Mouse (Mus musculus) forebrain, embryonic 10.5 days (tissue): ENCODE data around the gene 7530416G11Rik. TPM values are rescaled to one million over a fixed set of nuclear protein-coding genes. Genes with fewer than 3 reads are reported as not detected.
A peak's percentile ranks its signal among the peaks of the same experiment; 100 is the strongest.

Source experiments
- DNase-seq: peaks from one replicate; pipeline ENCODE4 v3.0.0-alpha.2; 2017; ENCODE audit warnings: low spot score; ENCODE audit errors: extremely low spot score
- H3K27ac ChIP-seq: fragments of 300-500 bp; sonication (generic); 2 replicates; pipeline ENCODE4 v1.5.1; 2016; ENCODE audit warnings: mild to moderate bottlenecking
- H3K27me3 ChIP-seq: fragments of 300-500 bp; sonication (generic); 2 replicates; pipeline ENCODE4 v1.6.1; 2016; ENCODE audit warnings: mild to moderate bottlenecking; ENCODE audit not compliant: poor library complexity, severe bottlenecking
- H3K36me3 ChIP-seq: fragments of 300-500 bp; sonication (generic); replicated peaks from 2 replicates; pipeline ENCODE4 v1.6.1; 2016; ENCODE audit warnings: mild to moderate bottlenecking, moderate library complexity
- H3K4me1 ChIP-seq: fragments of 300-500 bp; sonication (generic); 2 replicates; pipeline ENCODE4 v1.6.1; 2016
- H3K4me3 ChIP-seq: fragments of 300-500 bp; sonication (generic); 2 replicates; pipeline ENCODE4 v1.5.1; 2016; ENCODE audit warnings: mild to moderate bottlenecking, moderate library complexity
- H3K9me3 ChIP-seq: fragments of 300-500 bp; sonication (generic); 2 replicates; pipeline ENCODE4 v1.6.1; 2016; ENCODE audit warnings: mild to moderate bottlenecking, moderate library complexity
- WGBS: fragments of 180-500 bp; shearing (Covaris S2); methylation state at CpG from one replicate; pipeline ENCODE4 v1.1.7; 2016; 5-methylcytosine and 5-hydroxymethylcytosine counted together
- polyA plus RNA-seq: library from polyadenylated mRNA; unstranded; fragments of >200 nt; fragmentation: Nextera tagmentation; extraction: Ambion mirVana; gene quantifications from 2 replicates; pipeline ENCODE4 v1.2.1, GENCODE M21; 2016

7530416G11Rik gene
- polyA plus RNA-seq = not detected in 2 replicates

- no peak for DNase-seq
- H3K4me1 ChIP-seq = peaks cover 62% of the 10 kb centered on the region
- no peaks in the 10 kb centered on the region for H3K9me3 ChIP-seq
- H3K4me3 ChIP-seq = no peak within 1 kb of the TSS
- WGBS = 89% methylated on average over 8 of the region's 8 CpGs
- H3K27ac ChIP-seq = peak within 1 kb of the TSS; percentile 64
- H3K27me3 ChIP-seq = peaks cover 14% of the 10 kb centered on the region
- no peaks in the 10 kb centered on the region for H3K36me3 ChIP-seq
Observed at GRCm38 (mm10) chr15:85503127-85503526, at the start of gene 7530416G11Rik. TSS of gene 7530416G11Rik (minus strand) at chr15:85503227.

GRCm38 (mm10) chr15:85546500-85546899 lies 43.5 kb upstream of the 7530416G11Rik start:
- Histone ChIP-seq H3K9me3 (no peaks in the 10 kb centered on the region), H3K27me3 (no peaks in the 10 kb centered on the region), H3K36me3 (peaks cover 88% of the 10 kb centered on the region), H3K4me1 (peaks cover 56% of the 10 kb centered on the region), H3K4me3 (no peak overlapping the region), H3K27ac (no peak overlapping the region)
- WGBS = 89% methylated on average over 4 of the region's 4 CpGs
- no peak for DNase-seq

- peaks cover 52% of the 10 kb centered on the region for H3K4me1 ChIP-seq
- DNase-seq = no peak
- peak overlapping the region; percentile 31; the same call in 1 of the 2 replicates for H3K27ac ChIP-seq
- no peak overlapping the region for H3K4me3 ChIP-seq
- H3K27me3 ChIP-seq = no peaks in the 10 kb centered on the region
- H3K36me3 ChIP-seq = peaks cover 91% of the 10 kb centered on the region
- 84% methylated on average over 5 of the region's 5 CpGs for WGBS
- H3K9me3 ChIP-seq = no peaks in the 10 kb centered on the region
Observed at GRCm38 (mm10) chr15:85545369-85545768, 42.3 kb upstream of the 7530416G11Rik start.

- Histone ChIP-seq H3K4me3 (no peak overlapping the region), H3K36me3 (peaks cover 99% of the 10 kb centered on the region), H3K27me3 (peaks cover 13% of the 10 kb centered on the region; the same call in 1 of the 2 replicates), H3K9me3 (no peaks in the 10 kb centered on the region), H3K27ac (0 out of 2 replicates have a peak overlapping the region, but pooled peaks have one; percentile 8), H3K4me1 (peaks cover 43% of the 10 kb centered on the region)
- WGBS = 79% methylated on average over 11 of the region's 11 CpGs
- no peak for DNase-seq
Observed at GRCm38 (mm10) chr15:85538170-85538569, 35.1 kb upstream of the 7530416G11Rik start.

- 86% methylated on average over 25 of the region's 25 CpGs for WGBS
- Histone ChIP-seq H3K4me3 (no peak overlapping the region), H3K4me1 (peaks cover 35% of the 10 kb centered on the region), H3K27me3 (peaks cover 13% of the 10 kb centered on the region; the same call in 1 of the 2 replicates), H3K27ac (0 out of 2 replicates have a peak overlapping the region, but pooled peaks have one; percentile 0), H3K9me3 (no peaks in the 10 kb centered on the region), H3K36me3 (peaks cover 91% of the 10 kb centered on the region)
- DNase-seq = no peak
Observed at GRCm38 (mm10) chr15:85537151-85537550, 34.1 kb upstream of the 7530416G11Rik start.

GRCm38 (mm10) chr15:85534646-85535045 lies 31.6 kb upstream of the 7530416G11Rik start:
- Histone ChIP-seq H3K9me3 (no peaks in the 10 kb centered on the region), H3K36me3 (peaks cover 66% of the 10 kb centered on the region), H3K27ac (peak overlapping the region; percentile 48; the same call in 1 of the 2 replicates), H3K27me3 (peaks cover 13% of the 10 kb centered on the region; the same call in 1 of the 2 replicates), H3K4me1 (peaks cover 50% of the 10 kb centered on the region), H3K4me3 (no peak overlapping the region)
- DNase-seq = no peak
- WGBS = 87% methylated on average over 6 of the region's 6 CpGs

- Histone ChIP-seq H3K9me3 (no peaks in the 10 kb centered on the region), H3K27me3 (peaks cover 13% of the 10 kb centered on the region; the same call in 1 of the 2 replicates), H3K27ac (peak overlapping the region; percentile 48; the same call in 1 of the 2 replicates), H3K36me3 (peaks cover 61% of the 10 kb centered on the region), H3K4me1 (peaks cover 50% of the 10 kb centered on the region), H3K4me3 (no peak overlapping the region)
- WGBS = 90% methylated on average over 8 of the region's 8 CpGs
- DNase-seq = no peak
Observed at GRCm38 (mm10) chr15:85534215-85534614, 31.2 kb upstream of the 7530416G11Rik start.

GRCm38 (mm10) chr15:85532063-85532462 lies 29.0 kb upstream of the 7530416G11Rik start:
- H3K9me3 ChIP-seq = no peaks in the 10 kb centered on the region
- H3K36me3 ChIP-seq = peaks cover 41% of the 10 kb centered on the region
- peaks cover 48% of the 10 kb centered on the region for H3K4me1 ChIP-seq
- WGBS = 80% methylated on average over 3 of the region's 3 CpGs
- H3K4me3 ChIP-seq = no peak overlapping the region
- peaks cover 10% of the 10 kb centered on the region; the same call in 1 of the 2 replicates for H3K27me3 ChIP-seq
- H3K27ac ChIP-seq = peak overlapping the region; percentile 41; the same call in 1 of the 2 replicates
- no peak for DNase-seq

- Histone ChIP-seq H3K9me3 (no peaks in the 10 kb centered on the region), H3K27ac (peak overlapping the region; percentile 61), H3K36me3 (peaks cover 20% of the 10 kb centered on the region), H3K4me1 (peaks cover 62% of the 10 kb centered on the region), H3K27me3 (peaks cover 27% of the 10 kb centered on the region), H3K4me3 (no peak overlapping the region)
- DNase-seq = no peak
- WGBS = 71% methylated on average over 3 of the region's 3 CpGs
Observed at GRCm38 (mm10) chr15:85529911-85530310, 26.9 kb upstream of the 7530416G11Rik start.

GRCm38 (mm10) chr15:85524404-85524950 lies 21.4 kb upstream of the 7530416G11Rik start:
- peak overlapping the region; percentile 88 for H3K27ac ChIP-seq
- peak; percentile 68 for DNase-seq
- WGBS = 4% methylated on average over 12 of the region's 12 CpGs
- H3K9me3 ChIP-seq = no peaks in the 10 kb centered on the region
- peak overlapping the region; percentile 22 for H3K4me3 ChIP-seq
- H3K27me3 ChIP-seq = peaks cover 70% of the 10 kb centered on the region
- no peaks in the 10 kb centered on the region for H3K36me3 ChIP-seq
- peaks cover 71% of the 10 kb centered on the region for H3K4me1 ChIP-seq

- DNase-seq = peak; percentile 60
- Histone ChIP-seq H3K36me3 (no peaks in the 10 kb centered on the region), H3K27ac (peak overlapping the region; percentile 88), H3K27me3 (peaks cover 77% of the 10 kb centered on the region), H3K4me3 (peak overlapping the region; percentile 12; the same call in 1 of the 2 replicates), H3K4me1 (peaks cover 74% of the 10 kb centered on the region), H3K9me3 (no peaks in the 10 kb centered on the region)
- 2% methylated on average over 14 of the region's 14 CpGs for WGBS
Observed at GRCm38 (mm10) chr15:85523173-85523991, 20.4 kb upstream of the 7530416G11Rik start.

- Histone ChIP-seq H3K27ac (peak overlapping the region; percentile 41), H3K4me1 (peaks cover 58% of the 10 kb centered on the region), H3K4me3 (no peak overlapping the region), H3K9me3 (no peaks in the 10 kb centered on the region), H3K36me3 (no peaks in the 10 kb centered on the region), H3K27me3 (peaks cover 57% of the 10 kb centered on the region)
- DNase-seq = no peak
- 53% methylated on average over 4 of the region's 4 CpGs for WGBS
Observed at GRCm38 (mm10) chr15:85519438-85519837, 16.4 kb upstream of the 7530416G11Rik start.
